Comparison of ENCODE assay signal across 17 mouse cellular contexts in the genomic region with DNA sequence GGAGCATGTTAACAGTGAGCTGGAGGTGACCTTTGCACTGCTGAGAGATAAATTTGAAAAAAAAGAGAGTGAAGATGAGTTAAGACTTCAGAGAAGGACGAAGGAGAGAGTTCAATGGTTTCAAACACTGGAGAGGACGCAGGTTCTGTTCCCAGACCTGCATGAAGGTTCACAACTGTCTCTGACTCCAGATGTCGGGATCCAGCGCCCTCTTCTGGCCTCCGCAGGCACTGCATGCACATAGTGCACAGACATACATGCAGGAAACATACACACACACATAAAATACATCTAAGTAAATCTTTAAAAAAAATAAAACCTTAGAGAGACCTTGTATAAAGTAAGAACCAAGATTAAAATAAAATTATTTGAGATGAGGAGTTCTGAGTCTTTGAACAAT.
DNase-seq lines count a peak whose midpoint lies in the region; ATAC-seq and TF ChIP-seq lines count a peak whose summit lies in the region.
"Had no signal": no experiment of that assay in that cellular context is flagged by ENCODE, and none has a peak within 500 bp of the region (broad histone marks: within the 10 kb centered on the region; RNA-seq: fewer than 3 reads in every experiment).

No protein-coding gene starts in this region.

- WGBS in forebrain, postnatal 0 days, result 82% methylated on average over 5 of the region's 5 CpGs
- WGBS in forebrain, embryonic 12.5 days, result 70% methylated on average over 5 of the region's 5 CpGs
- 81% methylated on average over 5 of the region's 5 CpGs for WGBS in liver, adult 2 months
- WGBS in liver, embryonic 11.5 days, result 65% methylated on average over 5 of the region's 5 CpGs

- ATAC-seq in forebrain, postnatal 0 days, result no peak
- no peak for ATAC-seq in forebrain, embryonic 12.5 days (ENCODE audit: low FRiP score)
- no peak for ATAC-seq in liver, embryonic 11.5 days (replicated peaks; ENCODE audit: low FRiP score)
- ATAC-seq: forebrain, embryonic 14.5 days; midbrain, embryonic 15.5 days had no signal

- no peak overlapping the region for H3K9ac ChIP-seq in forebrain, postnatal 0 days
- no peak overlapping the region for H3K9ac ChIP-seq in forebrain, embryonic 12.5 days
- H3K9ac ChIP-seq in liver, adult 2 months (ENCODE audit: low read depth, low read length), result no peak overlapping the region
- no peak overlapping the region for H3K9ac ChIP-seq in liver, embryonic 11.5 days (ENCODE audit: low read depth, low read length)
- H3K9ac ChIP-seq in MEL (ENCODE audit: control insufficient read depth, low read depth, low read length, poor library complexity, severe bottlenecking), result no peak overlapping the region
- H3K9ac ChIP-seq: limb, embryonic 15.5 days; midbrain, embryonic 15.5 days; neural tube, embryonic 12.5 days had no signal

- TF ChIP-seq RAD21 in MEL (IDR thresholded peaks at IDR 0.05; ENCODE audit: low read depth, low read length), result peak; percentile 26; the same call in 1 of the 2 replicates

- no peak for TF ChIP-seq EP300 in MEL (IDR thresholded peaks at IDR 0.05; ENCODE audit: low read depth in 1 of 2, low read length in 2 of 2)

- no peaks in the 10 kb centered on the region for H3K9me3 ChIP-seq in forebrain, postnatal 0 days (ENCODE audit: low read length)
- no peaks in the 10 kb centered on the region for H3K9me3 ChIP-seq in forebrain, embryonic 12.5 days
- no peaks in the 10 kb centered on the region for H3K9me3 ChIP-seq in liver, embryonic 11.5 days (ENCODE audit: control insufficient read depth, low read length)
- no peaks in the 10 kb centered on the region for H3K9me3 ChIP-seq in MEL (replicated peaks; ENCODE audit: insufficient read depth, low read length)
- H3K9me3 ChIP-seq: limb, embryonic 15.5 days; midbrain, embryonic 15.5 days; neural tube, embryonic 12.5 days had no signal

- no peak overlapping the region for H3K27ac ChIP-seq in forebrain, postnatal 0 days (ENCODE audit: low read depth, low read length)
- no peak overlapping the region for H3K27ac ChIP-seq in forebrain, embryonic 12.5 days
- H3K27ac ChIP-seq in liver, adult 2 months (replicated peaks; ENCODE audit: insufficient read depth, low read depth, low read length), result no peak overlapping the region
- no peak overlapping the region for H3K27ac ChIP-seq in liver, embryonic 11.5 days (ENCODE audit: low read depth, low read length)
- no peak overlapping the region for H3K27ac ChIP-seq in MEL (ENCODE audit: control insufficient read depth, low read depth, low read length)
- no peak overlapping the region for H3K27ac ChIP-seq in testis, adult 2 months (ENCODE audit: control insufficient read depth, insufficient read depth, low read depth, low read length)
- H3K27ac ChIP-seq: limb, embryonic 15.5 days; midbrain, embryonic 15.5 days; neural tube, embryonic 12.5 days had no signal

- no peak overlapping the region for H3K4me3 ChIP-seq in forebrain, postnatal 0 days (ENCODE audit: low read depth, low read length)
- no peak overlapping the region for H3K4me3 ChIP-seq in forebrain, embryonic 12.5 days (replicated peaks)
- no peak overlapping the region for H3K4me3 ChIP-seq in liver, adult 2 months (ENCODE audit: insufficient read depth, low read depth, low read length)
- no peak overlapping the region for H3K4me3 ChIP-seq in liver, embryonic 11.5 days (ENCODE audit: low read depth, low read length)
- H3K4me3 ChIP-seq in MEL (ENCODE audit: control insufficient read depth in 1 of 2, insufficient read depth in 1 of 2, low read depth in 2 of 2, low read length in 2 of 2), result no peak overlapping the region
- no peak overlapping the region for H3K4me3 ChIP-seq in testis, adult 2 months (ENCODE audit: control insufficient read depth, low read depth, low read length)
- H3K4me3 ChIP-seq: limb, embryonic 15.5 days; midbrain, embryonic 15.5 days; neural tube, embryonic 12.5 days had no signal

- DNase-seq in forebrain, postnatal 0 days, result no peak
- DNase-seq in liver, adult 2 months (ENCODE audit: extremely low read depth, low read depth, low spot score), result no peak
- DNase-seq in liver, embryonic 11.5 days (ENCODE audit: low spot score), result no peak
- peak; percentile 2 for DNase-seq in MEL (ENCODE audit: low read depth, low spot score)
- no peak for DNase-seq in cerebellum, adult 18-20 months
- no peak for DNase-seq in cerebellum, adult 11-12 months
- DNase-seq: adrenal gland, postnatal 36 days; gastrocnemius, postnatal 14 days; kidney, adult 11 months; lung, postnatal 4 days had no signal

- no peak for TF ChIP-seq POLR2A in liver, adult 2 months (IDR thresholded peaks at IDR 0.05; ENCODE audit: extremely low read depth, insufficient read depth, low read length)
- no peak for TF ChIP-seq POLR2A in MEL (IDR thresholded peaks at IDR 0.05; ENCODE audit: control insufficient read depth in 1 of 2, insufficient read depth in 1 of 2, low read depth in 1 of 2, low read length in 2 of 2, poor library complexity in 1 of 2)
- TF ChIP-seq POLR2A in testis, adult 2 months (IDR thresholded peaks at IDR 0.05; ENCODE audit: control insufficient read depth, low read depth, low read length), result no peak

- H3K4me2 ChIP-seq in forebrain, postnatal 0 days (ENCODE audit: low read depth), result no peak overlapping the region
- H3K4me2 ChIP-seq in forebrain, embryonic 12.5 days, result no peak overlapping the region
- H3K4me2 ChIP-seq in liver, embryonic 11.5 days, result no peak overlapping the region
- H3K4me2 ChIP-seq: heart, embryonic 11.5 days; limb, embryonic 15.5 days; midbrain, embryonic 15.5 days; neural tube, embryonic 12.5 days had no signal

- no peaks in the 10 kb centered on the region for H3K27me3 ChIP-seq in forebrain, postnatal 0 days (ENCODE audit: insufficient read depth, low read length)
- H3K27me3 ChIP-seq in forebrain, embryonic 12.5 days, result no peaks in the 10 kb centered on the region
- H3K27me3 ChIP-seq in liver, adult 2 months (ENCODE audit: control insufficient read depth, insufficient read depth, low read length), result no peaks in the 10 kb centered on the region
- H3K27me3 ChIP-seq in liver, embryonic 11.5 days (replicated peaks; ENCODE audit: control insufficient read depth, insufficient read depth, low read length), result no peaks in the 10 kb centered on the region
- H3K27me3 ChIP-seq in MEL (ENCODE audit: control insufficient read depth in 1 of 2, insufficient read depth in 2 of 2, low read length in 2 of 2), result no peaks in the 10 kb centered on the region
- no peaks in the 10 kb centered on the region for H3K27me3 ChIP-seq in testis, adult 2 months (ENCODE audit: control insufficient read depth, insufficient read depth, low read length)
- H3K27me3 ChIP-seq: limb, embryonic 15.5 days; midbrain, embryonic 15.5 days; neural tube, embryonic 12.5 days had no signal

- H3K4me1 ChIP-seq in forebrain, postnatal 0 days (ENCODE audit: insufficient read depth), result no peaks in the 10 kb centered on the region
- H3K4me1 ChIP-seq in forebrain, embryonic 12.5 days, result peaks cover 11% of the 10 kb centered on the region; the same call in 1 of the 2 replicates
- no peaks in the 10 kb centered on the region for H3K4me1 ChIP-seq in liver, adult 2 months (ENCODE audit: control insufficient read depth, insufficient read depth, low read length)
- H3K4me1 ChIP-seq in liver, embryonic 11.5 days (replicated peaks; ENCODE audit: control insufficient read depth, insufficient read depth, low read length), result no peaks in the 10 kb centered on the region
- no peaks in the 10 kb centered on the region for H3K4me1 ChIP-seq in MEL (ENCODE audit: control insufficient read depth in 1 of 2, insufficient read depth in 2 of 2, low read length in 2 of 2)
- H3K4me1 ChIP-seq in testis, adult 2 months (ENCODE audit: control insufficient read depth, insufficient read depth, low read length), result no peaks in the 10 kb centered on the region
- H3K4me1 ChIP-seq: limb, embryonic 15.5 days; neural tube, embryonic 12.5 days had no signal

- H3K79me2 ChIP-seq in liver, adult 2 months (ENCODE audit: control insufficient read depth, insufficient read depth, low read length), result no peaks in the 10 kb centered on the region
- H3K79me2 ChIP-seq in MEL (ENCODE audit: control insufficient read depth, insufficient read depth, low read length, poor library complexity), result no peaks in the 10 kb centered on the region

- TF ChIP-seq CTCF in forebrain, postnatal 0 days (IDR thresholded peaks at IDR 0.05; ENCODE audit: low read depth), result 0 out of 2 replicates have a peak, but pooled peaks have one; percentile 20
- peak; percentile 56 for TF ChIP-seq CTCF in liver, adult 2 months (IDR thresholded peaks at IDR 0.05; ENCODE audit: low read depth, low read length)
- peak; percentile 26 to 42 (median 29); a peak in 4 of 6 replicates for TF ChIP-seq CTCF in MEL (IDR thresholded peaks at IDR 0.05 in 2 of 3, conservative IDR thresholded peaks at IDR 0.05 in 1 of 3; ENCODE audit: control insufficient read depth in 1 of 3, insufficient read depth in 1 of 3, low read depth in 2 of 3, low read length in 3 of 3, poor library complexity in 1 of 3, severe bottlenecking in 1 of 3)
- peak; percentile 90 for TF ChIP-seq CTCF in testis, adult 2 months (IDR thresholded peaks at IDR 0.05; ENCODE audit: control insufficient read depth, insufficient read depth, insufficient replicate concordance, low read depth, low read length)

- H3K36me3 ChIP-seq in forebrain, postnatal 0 days (ENCODE audit: insufficient read depth), result no peaks in the 10 kb centered on the region
- no peaks in the 10 kb centered on the region for H3K36me3 ChIP-seq in forebrain, embryonic 12.5 days (replicated peaks)
- no peaks in the 10 kb centered on the region for H3K36me3 ChIP-seq in liver, adult 2 months (ENCODE audit: control insufficient read depth, insufficient read depth, low read length)
- H3K36me3 ChIP-seq in liver, embryonic 11.5 days (ENCODE audit: control insufficient read depth, insufficient read depth, low read length), result no peaks in the 10 kb centered on the region
- no peaks in the 10 kb centered on the region for H3K36me3 ChIP-seq in MEL (ENCODE audit: control insufficient read depth in 1 of 2, insufficient read depth in 2 of 2, low read length in 2 of 2)
- H3K36me3 ChIP-seq in testis, adult 2 months (ENCODE audit: control insufficient read depth, insufficient read depth, low read length), result no peaks in the 10 kb centered on the region
- H3K36me3 ChIP-seq: limb, embryonic 15.5 days; midbrain, embryonic 15.5 days; neural tube, embryonic 12.5 days had no signal

TF ChIP-seq in MEL, 35 proteins besides CTCF, POLR2A, EP300 and RAD21 (continues in another document):
- no peak for TF ChIP-seq ELF1 (IDR thresholded peaks at IDR 0.05; ENCODE audit: low read depth, low read length)
- TF ChIP-seq E2F4 (IDR thresholded peaks at IDR 0.05; ENCODE audit: borderline replicate concordance, low read depth, low read length), result no peak
- no peak for TF ChIP-seq HCFC1 (IDR thresholded peaks at IDR 0.05; ENCODE audit: low read depth, low read length)
- no peak for TF ChIP-seq BHLHE40 (IDR thresholded peaks at IDR 0.05; ENCODE audit: borderline replicate concordance, low read depth, low read length)
- no peak for TF ChIP-seq MYB (IDR thresholded peaks at IDR 0.05; ENCODE audit: low read depth, low read length)
- no peak for TF ChIP-seq NRF1 (IDR thresholded peaks at IDR 0.05; ENCODE audit: insufficient read depth, low read depth, low read length, poor library complexity, severe bottlenecking)
- TF ChIP-seq MAZ (IDR thresholded peaks at IDR 0.05; ENCODE audit: low read depth, low read length), result no peak
- TF ChIP-seq TCF12 (IDR thresholded peaks at IDR 0.05; ENCODE audit: low read depth, low read length), result no peak

Comparison
In these comparisons a context has a peak if more than half of its experiments do, and no peak if none do; other contexts are left out.
1. CTCF ChIP-seq: peak in every context shown above with its lines; median percentile 90 in testis, adult 2 months; 56 in liver, adult 2 months; 29 in MEL; 20 in forebrain, postnatal 0 days.